Mouse (Mus musculus) c-Kit-negative CD71-positive TER-119-positive erythroid progenitor cells, embryonic 14.5 days (primary cell): ENCODE measurements around the gene Mtrf1.
"Not testable (repeated sequence)": the region's sequence is repeated elsewhere in the genome, so short reads cannot be mapped to it uniquely, and the experiment has no call there.

Experiments used
- DNase-seq: peaks from one replicate; pipeline ENCODE4 v3.0.0-alpha.2; 2013; ENCODE audit warnings: low read depth, low spot score

Gene Mtrf1

GRCm38 (mm10) chr14:79397321-79398122, at the start of gene Mtrf1:
TSS of gene Mtrf1 (plus strand) at chr14:79397772.
- peak; percentile 51 for DNase-seq

- DNase-seq = no peak
Observed at GRCm38 (mm10) chr14:79358055-79358454, 39.5 kb upstream of the Mtrf1 start.

DNA sequence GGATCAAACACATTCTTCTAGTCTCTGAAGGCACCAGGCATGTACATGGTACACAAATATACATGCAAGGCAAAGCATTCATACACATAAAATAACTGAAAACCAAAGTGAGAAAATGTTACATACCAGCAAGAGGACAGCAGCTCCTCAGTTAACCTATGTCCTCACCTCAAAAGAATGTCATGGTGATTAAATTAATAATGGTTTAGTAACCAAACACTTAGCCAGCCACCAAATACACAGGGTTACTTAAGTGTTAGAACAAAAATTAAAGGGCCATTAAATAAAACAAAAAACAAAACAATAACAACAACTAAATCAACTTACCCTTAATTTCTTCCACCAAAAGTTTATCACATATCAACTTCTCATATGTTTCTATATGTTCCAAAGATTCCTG, 20.5 kb upstream of the Mtrf1 start:
- no peak for DNase-seq

- DNase-seq = no peak
Observed at GRCm38 (mm10) chr14:79383120-79383519, 14.5 kb upstream of the Mtrf1 start.

DNA sequence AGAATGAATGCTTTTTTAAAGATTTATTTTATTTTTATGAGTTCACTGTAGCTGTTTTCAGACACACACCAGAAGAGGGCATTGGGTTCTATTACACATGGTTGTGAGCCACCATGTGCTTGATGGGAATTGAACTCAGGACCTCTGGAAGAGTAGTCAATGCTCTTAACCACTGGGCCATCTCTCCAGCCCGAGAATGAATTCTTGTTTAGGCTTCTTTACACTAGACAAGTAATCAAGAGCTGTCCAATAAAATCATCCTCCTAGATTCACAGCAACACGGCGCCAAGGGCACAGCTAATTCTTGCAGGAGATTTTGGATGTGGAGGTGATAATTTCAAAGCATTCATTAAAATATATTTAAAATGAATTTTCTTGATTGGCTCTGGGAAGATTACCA, 9.3 kb upstream of the Mtrf1 start:
- DNase-seq = no peak

DNA sequence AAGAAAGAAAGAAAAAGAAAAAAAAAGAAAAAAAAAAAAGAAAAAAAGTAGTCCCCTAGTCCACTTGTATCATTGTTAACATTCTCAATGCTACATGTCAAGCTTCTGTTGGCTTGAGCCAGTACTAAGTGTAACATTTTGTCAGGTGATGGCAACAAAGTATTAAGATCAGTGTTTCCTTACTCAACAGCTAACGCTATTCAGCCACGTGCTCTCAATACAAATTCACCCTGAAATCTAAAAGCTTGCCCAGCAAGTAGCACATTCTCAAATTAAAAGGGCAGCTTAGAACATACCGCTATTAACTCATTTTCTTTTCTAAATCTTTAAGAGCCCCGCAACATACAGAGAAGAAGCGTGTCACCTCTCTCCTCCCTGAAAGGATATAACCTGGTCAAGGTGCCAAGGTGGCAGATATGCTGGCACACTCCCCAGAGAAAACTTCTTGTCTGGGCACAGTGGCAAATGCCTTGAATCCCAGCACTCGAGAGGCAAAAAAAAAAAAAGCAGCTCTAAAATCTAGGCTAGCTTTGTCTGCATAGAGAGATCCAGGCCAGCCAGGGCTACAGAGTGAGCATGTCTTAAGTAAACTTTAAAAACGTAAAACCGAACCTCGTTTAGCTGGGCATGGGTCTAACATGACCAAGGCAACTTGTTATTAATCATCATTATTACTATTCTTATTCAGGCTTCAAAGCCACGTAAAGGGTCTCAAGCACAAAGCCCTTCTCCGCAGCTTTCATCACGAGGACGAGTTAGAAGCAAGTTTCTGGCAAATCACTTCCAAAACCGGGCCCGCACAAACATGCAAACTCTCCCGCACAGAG, 7.9 kb upstream of the Mtrf1 start:
- peak; percentile 26 for DNase-seq

DNA sequence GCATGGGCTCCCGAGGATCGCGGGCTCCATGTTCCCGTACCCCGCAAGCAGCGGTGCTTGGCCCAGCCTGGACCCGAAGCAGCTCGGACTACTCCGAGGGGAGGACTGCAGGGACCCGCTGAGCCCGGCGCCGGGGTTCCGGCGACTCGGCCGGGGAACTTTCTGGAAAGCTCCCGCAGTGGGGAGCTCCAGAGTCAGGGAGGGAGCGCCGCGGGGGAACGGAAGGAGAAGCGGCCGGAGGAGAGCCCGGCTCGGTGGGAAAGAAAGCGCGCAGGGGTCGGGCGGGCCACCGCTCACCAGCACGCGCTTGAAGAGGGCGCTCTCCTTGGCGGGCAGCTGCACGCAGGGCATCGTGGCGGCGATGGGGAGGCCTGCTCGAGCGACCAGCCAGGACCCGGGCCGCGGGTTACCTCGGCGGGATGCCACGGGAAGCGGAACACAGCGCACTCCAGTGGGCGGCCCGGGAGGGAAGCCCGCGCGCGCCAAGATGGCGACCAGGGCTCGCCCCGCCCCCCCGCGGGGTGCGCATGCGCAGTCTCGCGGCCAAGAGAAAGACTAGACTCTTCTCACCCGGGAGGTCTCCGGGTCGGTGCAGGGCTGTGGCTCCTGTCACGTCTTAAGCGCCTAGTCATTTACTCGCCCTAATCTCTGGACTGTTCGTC, 7.2 kb upstream of the Mtrf1 start, which contains the start of gene Naa16:
Gene Naa16 (minus strand): TSS at position 514 of the 662 bp plus-strand sequence.
- DNase-seq = peak; percentile 93

DNA sequence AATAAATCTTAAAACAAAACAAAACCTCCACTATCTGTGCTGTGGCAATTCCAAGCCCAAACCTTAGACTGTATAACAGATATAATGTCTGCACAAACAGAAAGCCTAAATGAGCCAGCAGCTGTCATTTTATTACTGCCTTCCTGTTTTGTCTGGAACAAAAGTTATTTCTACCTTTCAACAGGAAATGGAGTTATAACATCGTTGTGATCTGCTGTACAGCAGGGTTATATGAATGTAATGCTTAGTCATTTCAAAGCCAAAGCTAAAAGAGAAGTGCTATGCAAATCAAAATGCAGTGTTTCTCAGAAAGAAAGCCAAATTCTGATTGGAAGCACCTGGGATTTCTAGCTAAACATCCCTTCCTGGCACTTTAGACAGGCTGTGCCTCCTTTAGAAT, 4.3 kb upstream of the Mtrf1 start:
- no peak for DNase-seq

DNA sequence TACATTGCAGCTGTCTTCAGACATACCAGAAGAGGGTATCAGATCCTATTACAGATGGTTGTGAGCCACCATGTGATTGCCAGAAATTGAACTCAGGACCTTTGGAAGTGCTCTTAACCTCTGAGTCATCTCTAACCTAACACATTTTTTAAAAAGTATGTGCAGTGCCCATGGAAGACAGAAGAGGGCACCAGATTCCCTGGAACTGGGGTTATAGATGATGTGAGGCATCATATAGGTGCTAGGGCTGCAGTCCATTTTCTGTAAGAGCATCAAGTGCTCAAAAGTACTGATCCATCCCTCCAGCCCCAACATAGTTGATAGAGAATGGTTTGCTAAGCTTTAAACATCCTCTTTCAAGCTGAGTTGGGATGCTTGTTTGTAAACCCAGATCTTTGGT, 3.0 kb upstream of the Mtrf1 start:
- DNase-seq = peak; percentile 58

DNA sequence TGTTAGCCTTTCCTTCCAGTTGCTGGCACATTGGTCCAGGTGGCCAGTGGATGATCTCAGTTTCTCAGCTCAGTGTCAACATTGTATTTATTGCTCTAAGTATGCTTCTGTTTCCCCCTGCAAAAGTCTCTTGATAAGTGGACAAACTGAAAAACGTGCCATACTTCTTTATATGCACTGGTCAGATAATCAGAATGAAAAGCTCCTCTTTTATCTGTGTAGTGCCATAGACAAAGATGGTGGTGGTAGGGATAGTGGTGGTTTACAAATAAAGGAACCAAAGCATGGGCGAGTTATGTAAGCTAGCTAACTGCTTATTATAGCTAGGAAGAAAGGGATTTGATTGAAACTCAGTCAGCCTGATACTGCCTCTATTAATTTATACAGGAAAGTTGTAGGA, 10.1 kb downstream of the Mtrf1 start:
- DNase-seq = no peak

- DNase-seq = no peak
Observed at GRCm38 (mm10) chr14:79409278-79409830, 11.8 kb downstream of the Mtrf1 start.

DNA sequence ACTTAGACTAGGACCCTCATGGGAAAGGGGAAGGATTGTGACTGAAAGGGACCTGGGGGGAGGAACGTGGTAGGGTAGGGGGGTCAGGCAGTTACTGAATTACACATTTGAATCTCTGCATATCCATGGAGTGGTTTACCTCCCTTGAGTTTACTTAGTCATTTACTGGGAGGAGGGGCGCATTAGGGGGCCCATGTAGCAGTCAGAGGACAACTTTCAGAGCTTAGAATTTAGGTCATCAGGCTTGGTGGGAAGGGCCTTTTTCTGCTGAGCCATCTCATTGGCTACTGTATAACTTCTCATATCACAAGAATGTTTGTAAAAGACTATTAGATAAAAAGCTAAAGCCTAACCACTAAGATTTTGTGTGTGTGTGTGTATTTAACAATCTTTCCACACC, 13.1 kb downstream of the Mtrf1 start:
- no peak for DNase-seq

GRCm38 (mm10) chr14:79413121-79413520, 15.5 kb downstream of the Mtrf1 start:
- DNase-seq = no peak

GRCm38 (mm10) chr14:79420083-79420685, 22.6 kb downstream of the Mtrf1 start:
- DNase-seq = no peak

GRCm38 (mm10) chr14:79425979-79426729, 28.6 kb downstream of the Mtrf1 start, which contains the start of gene Kbtbd7:
TSS of gene Kbtbd7 (plus strand) at chr14:79426511.
- DNase-seq = peak; percentile 87

GRCm38 (mm10) chr14:79426730-79427365, 29.3 kb downstream of the Mtrf1 start:
- DNase-seq = not testable (repeated sequence)

GRCm38 (mm10) chr14:79434068-79434467, 36.5 kb downstream of the Mtrf1 start:
- DNase-seq = no peak

GRCm38 (mm10) chr14:79440655-79441054, 43.1 kb downstream of the Mtrf1 start:
- no peak for DNase-seq

- no peak for DNase-seq
Observed at GRCm38 (mm10) chr14:79441441-79441840, 43.9 kb downstream of the Mtrf1 start.

- no peak for DNase-seq
Observed at GRCm38 (mm10) chr14:79444601-79445000, 47.0 kb downstream of the Mtrf1 start.
